Mouse (Mus musculus): ENCODE results near the gene Lamp3. TPM values are rescaled to one million over a fixed set of nuclear protein-coding genes. Genes with fewer than 3 reads are reported as not detected.

Gene Lamp3
- polyA plus RNA-seq, 1 experiment from 2014 or later: 0.05 TPM

Other genes starting within 250 kb of the Lamp3 start
- not detected in 2 replicates for gene Olfr166, start 222.7 kb downstream of the Lamp3 start, polyA plus RNA-seq (2016; fragmentation: Nextera tagmentation; extraction: Ambion mirVana)
- gene Olfr167, start 184.1 kb downstream of the Lamp3 start, polyA plus RNA-seq (2016; fragmentation: Nextera tagmentation; extraction: Ambion mirVana): not detected in 2 replicates
- not detected in 2 replicates for gene Olfr168, start 170.8 kb downstream of the Lamp3 start, polyA plus RNA-seq (2016; fragmentation: Nextera tagmentation; extraction: Ambion mirVana)
- not detected in 2 replicates for gene Olfr169, start 134.6 kb downstream of the Lamp3 start, polyA plus RNA-seq (2016; fragmentation: Nextera tagmentation; extraction: Ambion mirVana)
- not detected in 2 replicates for gene Olfr170, start 94.5 kb downstream of the Lamp3 start, polyA plus RNA-seq (2016; fragmentation: Nextera tagmentation; extraction: Ambion mirVana)
- not detected in 2 replicates for gene Olfr171, start 76.5 kb downstream of the Lamp3 start, polyA plus RNA-seq (2016; fragmentation: Nextera tagmentation; extraction: Ambion mirVana)
- 39.7 and 39.9 TPM in 2 replicates for gene B3gnt5, start 53.8 kb upstream of the Lamp3 start, polyA plus RNA-seq (2016; fragmentation: Nextera tagmentation; extraction: Ambion mirVana)